Mouse (Mus musculus): ENCODE measurements at regions not wholly inside any gene's neighbourhood (a gene's known extent, or its start where the extent isn't known, plus 50 kb on each side); places are given as distances from the start of the nearest gene placed in this dataset.

DNA sequence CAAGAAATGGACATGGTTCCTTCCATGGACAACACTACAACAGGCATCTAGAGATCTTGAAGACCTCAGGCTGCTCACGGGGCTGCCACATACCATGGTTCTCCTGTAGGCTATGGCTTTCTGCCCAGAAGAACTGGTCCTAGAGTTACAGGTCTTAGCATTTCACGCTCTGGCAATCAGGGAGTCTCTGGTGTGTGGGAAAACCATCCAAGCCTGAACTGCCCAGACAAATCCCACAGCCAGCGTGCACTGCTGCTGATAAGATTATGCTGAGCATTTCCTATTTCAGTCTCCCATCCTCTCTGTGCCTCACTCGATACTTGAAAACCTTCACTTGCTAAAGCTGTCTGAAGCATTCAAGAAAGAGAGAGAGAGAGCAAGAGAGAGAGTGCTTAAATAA, 139.5 kb downstream of the Cartpt start:
- TF ChIP-seq CTCF (IDR thresholded peaks at IDR 0.05; ENCODE audit: low read depth) (no peak), EP300 (IDR thresholded peaks at IDR 0.05; ENCODE audit: low read depth) (peak; percentile 45; the same call in 1 of the 2 replicates)

Measured in liver, postnatal 0 days (tissue).